Mouse (Mus musculus) skeletal muscle tissue, adult 2 months (tissue): ENCODE data around the gene Ntm.

Source experiments
- DNase-seq: peaks from one replicate; pipeline ENCODE4 v3.0.0-alpha.2; 2012; ENCODE audit warnings: low read depth, low spot score

Ntm gene

GRCm38 (mm10) chr9:29657761-29658465 lies 305.0 kb downstream of the Ntm start:
- DNase-seq: no peak

- peak; percentile 10 for DNase-seq
Observed at GRCm38 (mm10) chr9:29654885-29655284, 308.1 kb downstream of the Ntm start.

DNA sequence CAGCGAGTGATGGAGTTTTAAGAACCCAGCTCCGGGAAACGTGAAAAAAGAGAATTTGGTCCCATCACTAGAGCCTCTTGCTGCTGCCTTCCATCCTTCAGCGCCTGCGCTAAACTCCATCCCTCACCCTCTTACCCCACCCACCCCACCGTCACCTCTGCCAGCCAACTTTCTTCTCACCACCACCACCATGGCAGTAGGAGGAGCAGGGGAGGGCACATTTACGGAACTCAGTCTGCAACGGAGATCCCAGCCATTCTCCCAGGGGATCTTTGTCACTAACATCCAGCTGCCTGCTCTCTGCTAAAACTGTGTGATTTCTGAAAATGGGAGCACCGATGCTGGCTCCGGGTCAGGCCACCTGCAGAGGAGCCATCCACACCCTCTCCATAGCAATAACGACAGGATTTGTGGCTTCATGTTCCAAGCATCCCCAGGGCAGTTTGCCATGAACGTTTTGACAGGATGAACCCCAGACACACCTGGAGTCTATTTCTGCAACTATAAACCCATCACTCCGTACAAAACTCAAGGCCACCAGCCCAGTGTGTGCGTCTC lies 309.2 kb downstream of the Ntm start:
- no peak for DNase-seq

- DNase-seq: no peak
Observed at GRCm38 (mm10) chr9:29652854-29653253, 310.1 kb downstream of the Ntm start.

- no peak for DNase-seq
Observed at GRCm38 (mm10) chr9:29651856-29652255, 311.1 kb downstream of the Ntm start.

DNA sequence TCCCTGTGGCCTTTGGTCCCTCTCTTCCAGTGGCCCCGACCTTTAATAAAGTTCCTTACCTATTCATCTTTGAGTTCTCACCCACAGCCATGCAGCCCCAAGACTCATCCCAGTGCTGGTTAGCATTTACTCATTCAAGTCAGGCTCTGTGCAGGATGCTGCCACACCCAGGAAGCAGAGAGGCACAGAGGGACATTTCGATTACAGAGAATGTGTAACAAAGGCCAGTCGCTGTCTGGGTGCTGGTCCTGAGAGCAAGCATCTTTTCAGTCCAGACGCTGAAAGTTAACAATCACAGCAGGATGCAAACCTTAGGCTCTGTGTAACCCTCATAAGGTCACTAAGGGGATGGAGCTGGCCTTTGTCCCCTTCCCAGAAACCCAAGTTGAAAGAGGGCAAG lies 311.7 kb downstream of the Ntm start:
- no peak for DNase-seq

DNA sequence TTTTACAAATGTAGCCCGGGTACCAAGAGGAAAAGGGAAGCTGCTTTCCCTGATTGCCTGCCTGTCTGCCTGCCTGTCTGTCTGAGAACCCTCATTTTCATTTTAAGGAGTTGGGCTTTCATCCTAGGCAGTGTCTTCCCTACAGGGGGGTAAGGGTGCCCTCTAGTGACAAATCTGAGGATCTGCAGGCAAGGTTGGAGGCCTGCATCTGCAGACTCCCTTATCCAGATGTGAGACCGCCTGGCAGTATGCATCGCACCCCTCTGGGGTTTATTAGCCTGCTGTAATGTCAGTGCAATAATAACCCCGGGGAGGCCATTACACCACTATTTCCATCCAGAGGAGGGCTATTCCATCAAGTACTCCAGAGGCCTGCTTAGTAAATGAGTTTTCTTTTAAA lies 312.3 kb downstream of the Ntm start:
- DNase-seq: peak; percentile 17

GRCm38 (mm10) chr9:29650266-29650665 lies 312.7 kb downstream of the Ntm start:
- no peak for DNase-seq

GRCm38 (mm10) chr9:29648256-29648655 lies 314.7 kb downstream of the Ntm start:
- no peak for DNase-seq

GRCm38 (mm10) chr9:29647764-29648163 lies 315.2 kb downstream of the Ntm start:
- DNase-seq: no peak

DNA sequence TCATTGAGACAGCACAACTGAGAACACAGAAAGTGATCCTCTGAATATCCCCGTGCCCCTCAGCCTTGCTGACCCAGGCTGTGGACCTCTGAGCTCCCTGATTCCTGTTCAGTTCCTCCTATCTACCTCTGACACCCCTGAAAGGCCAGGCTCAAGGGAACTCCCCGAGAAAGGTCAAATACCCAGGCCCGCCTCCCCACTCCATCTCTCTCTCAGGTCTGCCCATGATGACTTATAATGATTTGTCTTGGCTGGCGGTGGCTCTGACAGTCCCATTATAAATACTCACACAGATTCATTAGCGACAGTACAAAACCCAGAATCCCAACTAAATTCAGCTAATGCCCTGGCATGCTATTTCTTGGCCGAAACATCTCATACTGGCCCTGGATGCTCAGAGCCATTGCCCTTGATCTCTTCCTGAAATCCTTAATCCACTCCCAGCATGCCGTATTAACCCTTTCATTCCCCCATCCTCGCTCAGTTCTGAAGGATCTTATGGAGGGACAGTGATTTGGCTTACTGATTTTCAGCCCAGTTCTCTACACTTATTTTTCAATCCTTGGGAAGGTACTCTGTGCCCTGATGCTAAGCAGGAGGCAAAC lies 317.0 kb downstream of the Ntm start:
- DNase-seq: no peak

DNA sequence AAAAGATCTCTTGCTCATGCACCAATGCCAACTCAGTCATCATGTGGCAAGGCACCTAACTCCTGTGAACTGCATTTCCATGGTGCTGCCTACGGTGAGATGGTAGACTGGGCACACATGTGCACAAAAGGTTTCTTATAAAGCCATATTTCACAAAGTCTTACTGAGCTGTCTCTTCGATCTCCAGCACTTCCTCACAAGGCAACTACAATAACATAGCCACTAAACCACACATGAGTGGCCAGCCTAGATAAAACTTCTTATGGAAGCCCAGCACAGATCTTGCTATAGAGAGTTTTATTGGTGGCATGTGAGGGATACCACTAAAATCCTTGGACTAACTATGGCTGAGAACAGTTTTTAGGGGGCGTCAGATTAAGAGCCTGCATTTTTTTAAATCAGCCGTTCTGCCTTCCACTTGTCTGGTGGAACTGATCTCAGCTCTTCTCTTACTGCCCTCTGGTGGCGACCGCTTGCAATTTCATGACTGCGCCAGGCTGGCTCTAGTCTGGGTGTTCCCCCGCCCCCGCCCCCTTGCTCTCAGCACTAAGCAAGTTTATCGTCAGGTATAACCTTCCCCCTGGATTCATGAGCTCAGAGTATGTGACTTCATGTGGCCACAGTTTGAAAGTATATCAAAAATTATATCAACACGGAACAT lies 319.8 kb downstream of the Ntm start:
- DNase-seq: no peak

GRCm38 (mm10) chr9:29637335-29637734 lies 325.6 kb downstream of the Ntm start:
- DNase-seq: no peak

DNA sequence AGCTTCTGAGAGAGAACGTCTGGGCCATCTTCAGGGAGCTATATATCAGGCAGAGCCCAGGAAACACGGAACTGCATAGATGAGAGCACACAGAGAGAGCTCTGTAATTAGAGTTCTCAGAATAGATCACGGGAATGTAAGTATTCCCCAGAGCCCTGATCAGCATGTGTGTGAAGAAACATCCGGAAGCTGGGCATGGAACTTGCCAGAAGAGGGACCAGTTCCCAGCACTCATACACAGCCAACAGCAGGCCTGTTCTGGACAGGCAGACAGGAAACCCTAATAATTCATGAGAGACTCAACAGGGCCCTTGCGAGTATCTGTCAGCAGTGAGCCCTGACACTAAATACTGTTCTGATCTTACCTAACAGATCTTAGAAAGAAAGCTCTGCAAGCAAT lies 345.8 kb downstream of the Ntm start:
- peak; percentile 45 for DNase-seq

GRCm38 (mm10) chr9:29612020-29612612 lies 350.8 kb downstream of the Ntm start:
- peak; percentile 17 for DNase-seq

- no peak for DNase-seq
Observed at GRCm38 (mm10) chr9:29610867-29611266, 352.1 kb downstream of the Ntm start.

DNA sequence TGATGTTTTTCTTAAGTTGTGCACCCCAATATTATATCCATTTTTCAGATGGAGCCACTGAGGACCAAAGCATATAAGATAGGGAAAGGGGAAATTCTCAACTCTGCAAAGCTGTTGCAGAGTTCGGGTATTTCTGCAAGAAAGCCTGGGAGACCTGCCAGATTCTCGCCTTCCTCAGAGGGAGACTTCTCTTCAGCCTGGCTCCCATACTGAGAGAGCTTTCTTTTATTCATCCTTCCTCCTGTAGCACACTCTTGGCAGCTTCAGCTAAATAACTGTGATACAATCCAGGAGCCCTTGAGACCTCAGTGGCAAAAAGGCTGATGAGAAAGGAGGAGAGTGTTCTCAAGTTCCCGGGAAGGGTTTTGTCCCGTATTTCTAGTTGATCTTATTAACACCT lies 365.3 kb downstream of the Ntm start:
- DNase-seq: no peak

- DNase-seq: no peak
Observed at GRCm38 (mm10) chr9:29595321-29595720, 367.6 kb downstream of the Ntm start.

- DNase-seq: no peak
Observed at GRCm38 (mm10) chr9:29594537-29595294, 368.2 kb downstream of the Ntm start.

GRCm38 (mm10) chr9:29587376-29587775 lies 375.6 kb downstream of the Ntm start:
- no peak for DNase-seq

- DNase-seq: no peak
Observed at GRCm38 (mm10) chr9:29586381-29586770, 376.6 kb downstream of the Ntm start.
